Mouse (Mus musculus): Measurements from ENCODE around the gene Gm20388. TPM values are rescaled to one million over a fixed set of nuclear protein-coding genes. Genes with fewer than 3 reads are reported as not detected.

The Gm20388 gene
- polyA plus RNA-seq, 1 experiment from 2014 or later: not detected

DNA sequence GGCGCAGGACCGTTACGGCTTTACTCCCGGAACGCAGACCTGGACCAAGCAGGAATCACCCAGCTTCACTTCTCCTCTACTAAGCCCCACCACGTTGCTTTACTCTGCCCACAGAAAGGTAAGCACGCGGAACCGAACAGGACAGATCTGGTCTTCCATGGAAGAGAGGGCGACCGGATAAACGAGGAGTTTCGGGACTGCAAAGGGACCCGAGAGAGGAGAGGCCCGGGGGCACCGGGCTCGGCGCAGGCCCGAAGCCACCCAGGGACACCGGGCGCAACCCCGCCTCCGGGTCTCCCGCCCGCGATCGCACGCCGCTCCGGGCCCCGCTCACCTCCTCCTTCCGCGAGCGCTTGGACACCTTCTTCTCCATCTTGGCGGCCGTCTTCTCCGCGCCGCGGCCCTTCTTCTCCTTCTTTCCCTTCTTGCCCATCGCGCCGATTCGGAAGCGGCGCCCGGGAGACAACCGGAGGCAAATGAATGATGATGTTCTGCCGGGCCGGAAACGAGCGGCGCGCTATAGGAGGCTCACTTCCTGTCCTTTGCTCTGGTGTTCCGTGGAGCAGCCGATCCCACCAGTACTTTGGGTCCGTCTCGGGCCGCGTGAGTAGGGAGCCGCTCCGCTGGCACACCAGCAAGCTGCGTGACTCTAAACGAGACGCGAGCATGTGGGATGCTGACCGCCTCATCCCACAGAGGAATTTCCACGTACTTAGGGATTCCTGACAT lies 1918.6 kb downstream of the Gm20388 start, which contains the start of gene Klhdc4:
Gene Klhdc4 (minus strand): TSS at position 522 of the 729 bp plus-strand sequence.
- H3K9ac ChIP-seq (ENCODE audit: low read length): peak within 1 kb of the TSS; percentile 84
- WGBS: under 1% methylated on average over 68 of the region's 68 CpGs
- H3K4me2 ChIP-seq (ENCODE audit: low read depth, severe bottlenecking): peak within 1 kb of the TSS; percentile 92
- peak; percentile 94 for DNase-seq (ENCODE audit: low spot score)
- H3K27me3 ChIP-seq (ENCODE audit: control insufficient read depth, insufficient read depth, low read length): no peaks in the 10 kb centered on the region
- peak within 1 kb of the TSS; percentile 94 for H3K4me3 ChIP-seq (ENCODE audit: low read depth, low read length)
- peaks cover 8% of the 10 kb centered on the region for H3K4me1 ChIP-seq (ENCODE audit: control insufficient read depth, insufficient read depth, low read length)
- H3K9me3 ChIP-seq (ENCODE audit: control insufficient read depth, low read length): no peaks in the 10 kb centered on the region
- H3K27ac ChIP-seq (replicated peaks; ENCODE audit: low read depth, low read length): no peak within 1 kb of the TSS
- ATAC-seq (ENCODE audit: insufficient number of reproducible peaks, low FRiP score, low TSS enrichment, low read depth): peak; percentile 90
- H3K36me3 ChIP-seq (ENCODE audit: control insufficient read depth, insufficient read depth, low read length): no peaks in the 10 kb centered on the region

DNA sequence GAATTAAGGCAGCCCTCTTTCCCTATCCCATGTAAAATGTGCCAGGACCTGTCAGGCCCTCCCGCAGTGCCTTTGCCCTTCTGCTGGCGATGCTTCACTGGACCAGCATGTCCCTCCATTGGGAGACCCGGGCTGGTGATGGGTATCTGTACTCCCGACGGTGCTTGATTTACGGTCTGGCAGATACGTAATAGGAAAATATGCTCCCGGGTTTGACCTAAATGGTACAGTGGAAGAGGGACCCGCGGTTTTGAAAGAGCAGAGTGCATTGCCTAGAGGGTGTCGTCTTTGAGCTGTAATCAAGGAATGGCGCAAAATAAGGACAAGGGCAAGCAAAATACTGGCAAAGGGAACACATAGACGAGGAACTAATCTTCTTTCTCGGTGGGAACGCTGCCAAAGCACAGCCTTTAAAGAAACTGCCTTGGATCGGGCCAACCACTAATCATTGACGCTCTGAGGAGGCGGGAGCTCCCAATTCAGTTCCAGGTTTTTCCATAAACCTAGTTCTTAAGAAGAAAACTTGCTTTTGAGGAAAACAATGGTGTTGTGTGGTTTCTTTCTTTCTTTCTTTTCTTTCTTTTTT lies 1919.2 kb downstream of the Gm20388 start:
- Histone ChIP-seq H3K27me3 (ENCODE audit: control insufficient read depth, insufficient read depth, low read length) (no peaks in the 10 kb centered on the region), H3K4me1 (ENCODE audit: control insufficient read depth, insufficient read depth, low read length) (peaks cover 8% of the 10 kb centered on the region), H3K4me2 (ENCODE audit: low read depth, severe bottlenecking) (peak overlapping the region; percentile 92), H3K36me3 (ENCODE audit: control insufficient read depth, insufficient read depth, low read length) (no peaks in the 10 kb centered on the region), H3K4me3 (ENCODE audit: low read depth, low read length) (peak overlapping the region; percentile 94), H3K9ac (ENCODE audit: low read length) (peak overlapping the region; percentile 84), H3K27ac (replicated peaks; ENCODE audit: low read depth, low read length) (no peak overlapping the region), H3K9me3 (ENCODE audit: control insufficient read depth, low read length) (no peaks in the 10 kb centered on the region)
- no peak for DNase-seq (ENCODE audit: low spot score)
- WGBS: 22% methylated on average over 18 of the region's 18 CpGs
- ATAC-seq (ENCODE audit: insufficient number of reproducible peaks, low FRiP score, low TSS enrichment, low read depth): peak; percentile 51; the same call in 1 of the 2 replicates

GRCm38 (mm10) chr8:121832061-121832460 lies 1921.4 kb downstream of the Gm20388 start:
- H3K4me2 ChIP-seq (ENCODE audit: low read depth, severe bottlenecking): no peak overlapping the region
- H3K4me1 ChIP-seq (ENCODE audit: control insufficient read depth, insufficient read depth, low read length): peaks cover 8% of the 10 kb centered on the region
- H3K36me3 ChIP-seq (ENCODE audit: control insufficient read depth, insufficient read depth, low read length): no peaks in the 10 kb centered on the region
- DNase-seq (ENCODE audit: low spot score) (no peak), ATAC-seq (ENCODE audit: insufficient number of reproducible peaks, low FRiP score, low TSS enrichment, low read depth) (no peak)
- no peak overlapping the region for H3K9ac ChIP-seq (ENCODE audit: low read length)
- H3K27me3 ChIP-seq (ENCODE audit: control insufficient read depth, insufficient read depth, low read length): no peaks in the 10 kb centered on the region
- H3K4me3 ChIP-seq (ENCODE audit: low read depth, low read length): no peak overlapping the region
- WGBS: 78% methylated on average over 2 of the region's 2 CpGs
- H3K9me3 ChIP-seq (ENCODE audit: control insufficient read depth, low read length): no peaks in the 10 kb centered on the region
- H3K27ac ChIP-seq (replicated peaks; ENCODE audit: low read depth, low read length): no peak overlapping the region

GRCm38 (mm10) chr8:121832503-121832902 lies 1921.9 kb downstream of the Gm20388 start:
- H3K27ac ChIP-seq (replicated peaks; ENCODE audit: low read depth, low read length): no peak overlapping the region

GRCm38 (mm10) chr8:121841242-121841641 lies 1930.6 kb downstream of the Gm20388 start:
- DNase-seq (ENCODE audit: low spot score) (peak; percentile 50), ATAC-seq (ENCODE audit: insufficient number of reproducible peaks, low FRiP score, low TSS enrichment, low read depth) (no peak)
- Histone ChIP-seq H3K27ac (replicated peaks; ENCODE audit: low read depth, low read length) (no peak overlapping the region), H3K4me2 (ENCODE audit: low read depth, severe bottlenecking) (no peak overlapping the region), H3K4me3 (ENCODE audit: low read depth, low read length) (no peak overlapping the region), H3K4me1 (ENCODE audit: control insufficient read depth, insufficient read depth, low read length) (no peaks in the 10 kb centered on the region), H3K27me3 (ENCODE audit: control insufficient read depth, insufficient read depth, low read length) (no peaks in the 10 kb centered on the region), H3K9me3 (ENCODE audit: control insufficient read depth, low read length) (no peaks in the 10 kb centered on the region), H3K36me3 (ENCODE audit: control insufficient read depth, insufficient read depth, low read length) (no peaks in the 10 kb centered on the region), H3K9ac (ENCODE audit: low read length) (no peak overlapping the region)
- WGBS: 54% methylated on average over 8 of the region's 8 CpGs

More at GRCm38 (mm10) chr8:121832503-121832902, 1921.9 kb downstream of the Gm20388 start:
- ATAC-seq (ENCODE audit: insufficient number of reproducible peaks, low FRiP score, low TSS enrichment, low read depth): no peak
- Histone ChIP-seq H3K36me3 (ENCODE audit: control insufficient read depth, insufficient read depth, low read length) (no peaks in the 10 kb centered on the region), H3K4me1 (ENCODE audit: control insufficient read depth, insufficient read depth, low read length) (peaks cover 8% of the 10 kb centered on the region), H3K9ac (ENCODE audit: low read length) (no peak overlapping the region), H3K27me3 (ENCODE audit: control insufficient read depth, insufficient read depth, low read length) (no peaks in the 10 kb centered on the region), H3K9me3 (ENCODE audit: control insufficient read depth, low read length) (no peaks in the 10 kb centered on the region), H3K4me3 (ENCODE audit: low read depth, low read length) (no peak overlapping the region), H3K4me2 (ENCODE audit: low read depth, severe bottlenecking) (no peak overlapping the region)
- WGBS: 20% methylated on average over 6 of the region's 6 CpGs
- peak; percentile 79 for DNase-seq (ENCODE audit: low spot score)

- Histone ChIP-seq H3K4me2 (ENCODE audit: low read depth, severe bottlenecking) (no peak overlapping the region), H3K4me1 (ENCODE audit: control insufficient read depth, insufficient read depth, low read length) (no peaks in the 10 kb centered on the region), H3K9ac (ENCODE audit: low read length) (no peak overlapping the region), H3K4me3 (ENCODE audit: low read depth, low read length) (no peak overlapping the region), H3K27me3 (ENCODE audit: control insufficient read depth, insufficient read depth, low read length) (no peaks in the 10 kb centered on the region), H3K9me3 (ENCODE audit: control insufficient read depth, low read length) (no peaks in the 10 kb centered on the region), H3K27ac (replicated peaks; ENCODE audit: low read depth, low read length) (no peak overlapping the region), H3K36me3 (ENCODE audit: control insufficient read depth, insufficient read depth, low read length) (no peaks in the 10 kb centered on the region)
- ATAC-seq (ENCODE audit: insufficient number of reproducible peaks, low FRiP score, low TSS enrichment, low read depth) (no peak), DNase-seq (ENCODE audit: low spot score) (no peak)
- 91% methylated on average over 8 of the region's 8 CpGs for WGBS
These were observed 1931.7 kb downstream of the Gm20388 start for GRCm38 (mm10) chr8:121842064-121842955.

GRCm38 (mm10) chr8:121843184-121843733 lies 1932.6 kb downstream of the Gm20388 start:
- Histone ChIP-seq H3K27me3 (ENCODE audit: control insufficient read depth, insufficient read depth, low read length) (no peaks in the 10 kb centered on the region), H3K4me1 (ENCODE audit: control insufficient read depth, insufficient read depth, low read length) (no peaks in the 10 kb centered on the region), H3K4me2 (ENCODE audit: low read depth, severe bottlenecking) (no peak overlapping the region), H3K9me3 (ENCODE audit: control insufficient read depth, low read length) (no peaks in the 10 kb centered on the region), H3K36me3 (ENCODE audit: control insufficient read depth, insufficient read depth, low read length) (no peaks in the 10 kb centered on the region), H3K4me3 (ENCODE audit: low read depth, low read length) (no peak overlapping the region), H3K27ac (replicated peaks; ENCODE audit: low read depth, low read length) (no peak overlapping the region), H3K9ac (ENCODE audit: low read length) (no peak overlapping the region)
- 73% methylated on average over 3 of the region's 3 CpGs for WGBS
- ATAC-seq (ENCODE audit: insufficient number of reproducible peaks, low FRiP score, low TSS enrichment, low read depth) (no peak), DNase-seq (ENCODE audit: low spot score) (no peak)

- H3K27me3 ChIP-seq (ENCODE audit: control insufficient read depth, insufficient read depth, low read length): no peaks in the 10 kb centered on the region
- no peaks in the 10 kb centered on the region for H3K36me3 ChIP-seq (ENCODE audit: control insufficient read depth, insufficient read depth, low read length)
- no peaks in the 10 kb centered on the region for H3K4me1 ChIP-seq (ENCODE audit: control insufficient read depth, insufficient read depth, low read length)
- H3K4me3 ChIP-seq (ENCODE audit: low read depth, low read length): no peak overlapping the region
- DNase-seq (ENCODE audit: low spot score) (no peak), ATAC-seq (ENCODE audit: insufficient number of reproducible peaks, low FRiP score, low TSS enrichment, low read depth) (no peak)
- no peak overlapping the region for H3K9ac ChIP-seq (ENCODE audit: low read length)
- H3K27ac ChIP-seq (replicated peaks; ENCODE audit: low read depth, low read length): no peak overlapping the region
- H3K9me3 ChIP-seq (ENCODE audit: control insufficient read depth, low read length): no peaks in the 10 kb centered on the region
- H3K4me2 ChIP-seq (ENCODE audit: low read depth, severe bottlenecking): no peak overlapping the region
- 70% methylated on average over 6 of the region's 7 CpGs for WGBS
These were observed 1934.1 kb downstream of the Gm20388 start for GRCm38 (mm10) chr8:121844765-121845164.
